Mouse (Mus musculus) forebrain, embryonic 10.5 days (tissue): ENCODE data around the gene Zfp428. TPM values are rescaled to one million over a fixed set of nuclear protein-coding genes. Genes with fewer than 3 reads are reported as not detected.
"Not testable (repeated sequence)": the region's sequence is repeated elsewhere in the genome, so short reads cannot be mapped to it uniquely, and the experiment has no call there.

Experiments used
- DNase-seq: peaks from one replicate; pipeline ENCODE4 v3.0.0-alpha.2; 2017; ENCODE audit warnings: low spot score; ENCODE audit errors: extremely low spot score
- H3K27ac ChIP-seq: fragments of 300-500 bp; sonication (generic); 2 replicates; pipeline ENCODE4 v1.5.1; 2016; ENCODE audit warnings: mild to moderate bottlenecking
- H3K27me3 ChIP-seq: fragments of 300-500 bp; sonication (generic); 2 replicates; pipeline ENCODE4 v1.6.1; 2016; ENCODE audit warnings: mild to moderate bottlenecking; ENCODE audit not compliant: poor library complexity, severe bottlenecking
- H3K36me3 ChIP-seq: fragments of 300-500 bp; sonication (generic); replicated peaks from 2 replicates; pipeline ENCODE4 v1.6.1; 2016; ENCODE audit warnings: mild to moderate bottlenecking, moderate library complexity
- H3K4me1 ChIP-seq: fragments of 300-500 bp; sonication (generic); 2 replicates; pipeline ENCODE4 v1.6.1; 2016
- H3K4me3 ChIP-seq: fragments of 300-500 bp; sonication (generic); 2 replicates; pipeline ENCODE4 v1.5.1; 2016; ENCODE audit warnings: mild to moderate bottlenecking, moderate library complexity
- H3K9me3 ChIP-seq: fragments of 300-500 bp; sonication (generic); 2 replicates; pipeline ENCODE4 v1.6.1; 2016; ENCODE audit warnings: mild to moderate bottlenecking, moderate library complexity
- WGBS: fragments of 180-500 bp; shearing (Covaris S2); methylation state at CpG from one replicate; pipeline ENCODE4 v1.1.7; 2016; 5-methylcytosine and 5-hydroxymethylcytosine counted together
- polyA plus RNA-seq: library from polyadenylated mRNA; unstranded; fragments of >200 nt; fragmentation: Nextera tagmentation; extraction: Ambion mirVana; gene quantifications from 2 replicates; pipeline ENCODE4 v1.2.1, GENCODE M21; 2016

The Zfp428 gene
- polyA plus RNA-seq, 1 experiment from 2014 or later: 113 TPM

DNA sequence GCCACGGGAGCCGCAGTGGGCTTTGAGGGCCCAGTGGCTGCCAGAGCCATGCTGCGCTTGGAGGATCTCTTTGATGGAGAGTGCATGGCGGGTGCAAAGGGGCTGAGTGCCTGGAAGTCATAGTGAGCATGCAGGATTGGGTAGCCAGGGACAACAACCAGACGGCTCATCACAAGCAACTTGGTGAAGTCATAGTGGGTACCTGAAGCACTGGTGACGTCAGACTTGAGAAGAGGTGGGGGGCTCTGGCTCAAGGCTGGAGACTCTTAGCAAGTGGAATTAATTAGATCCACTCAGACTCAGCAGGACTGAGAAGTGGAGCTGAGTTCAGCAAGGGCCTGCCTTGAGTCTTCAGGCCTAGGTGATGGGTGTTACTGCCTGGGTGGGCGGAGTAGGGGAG is 5.5 kb downstream of the Zfp428 start, which contains the start of gene AC161166.1:
Gene AC161166.1 (minus strand): TSS at position 101 of the 400 bp plus-strand sequence.
- no peak within 1 kb of the TSS for H3K4me3 ChIP-seq
- H3K27me3 ChIP-seq: no peaks in the 10 kb centered on the region
- H3K36me3 ChIP-seq: peaks cover 74% of the 10 kb centered on the region
- H3K27ac ChIP-seq: no peak within 1 kb of the TSS
- 90% methylated on average over 7 of the region's 7 CpGs for WGBS
- peaks cover 19% of the 10 kb centered on the region for H3K4me1 ChIP-seq
- no peaks in the 10 kb centered on the region for H3K9me3 ChIP-seq
- no peak for DNase-seq

DNA sequence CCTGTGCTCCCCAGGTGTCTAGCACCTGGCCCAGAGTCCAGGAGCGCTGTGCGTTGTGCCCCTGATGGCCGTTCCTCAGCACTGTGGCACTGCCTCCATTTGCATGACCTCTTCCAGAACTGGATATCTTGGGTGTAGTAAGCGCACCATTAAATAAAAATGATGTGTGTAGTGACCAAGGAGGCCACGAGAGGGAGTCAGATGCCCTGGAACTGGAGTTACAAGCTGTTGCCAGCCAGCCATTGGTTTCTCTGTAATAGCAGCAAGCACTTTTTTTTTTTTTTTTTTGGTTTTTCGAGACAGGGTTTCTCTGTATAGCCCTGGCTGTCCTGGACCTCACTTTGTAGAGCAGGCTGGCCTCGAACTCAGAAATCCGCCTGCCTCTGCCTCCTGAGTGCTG is 9.5 kb downstream of the Zfp428 start:
- whole genome bisulfite sequencing: 65% methylated on average over 8 of the region's 8 CpGs
- not testable (repeated sequence) for DNase-seq, H3K9me3 ChIP-seq, H3K27ac ChIP-seq, H3K27me3 ChIP-seq, H3K4me3 ChIP-seq, H3K4me1 ChIP-seq
- peaks cover 77% of the 10 kb centered on the region for H3K36me3 ChIP-seq

DNA sequence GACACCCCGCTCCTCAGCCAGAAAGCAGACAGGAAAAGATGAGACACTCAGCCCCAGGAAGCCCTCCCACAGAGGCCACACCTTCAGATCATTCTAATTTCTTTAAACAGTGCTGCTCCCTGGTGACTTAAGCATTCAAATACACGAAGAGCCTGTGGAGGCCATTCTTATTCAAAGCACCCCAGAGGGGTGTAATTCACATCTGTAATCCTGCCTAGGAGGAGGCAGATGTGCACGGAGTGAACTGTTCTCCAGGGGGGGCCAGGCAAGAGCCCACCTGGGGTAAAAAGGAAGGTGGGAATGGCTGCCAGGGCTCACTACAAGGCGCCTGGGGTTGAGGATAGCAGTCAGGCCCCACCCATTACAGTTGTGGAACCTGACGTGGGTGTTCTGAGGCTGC is 10.3 kb downstream of the Zfp428 start:
- Histone ChIP-seq H3K27me3 (no peaks in the 10 kb centered on the region), H3K27ac (no peak overlapping the region), H3K9me3 (no peaks in the 10 kb centered on the region), H3K4me1 (0 out of 2 replicates have a peak, but pooled peaks cover 4% of the 10 kb centered on the region), H3K36me3 (peaks cover 69% of the 10 kb centered on the region), H3K4me3 (no peak overlapping the region)
- DNase-seq: no peak
- 31% methylated on average over 5 of the region's 5 CpGs for WGBS

DNA sequence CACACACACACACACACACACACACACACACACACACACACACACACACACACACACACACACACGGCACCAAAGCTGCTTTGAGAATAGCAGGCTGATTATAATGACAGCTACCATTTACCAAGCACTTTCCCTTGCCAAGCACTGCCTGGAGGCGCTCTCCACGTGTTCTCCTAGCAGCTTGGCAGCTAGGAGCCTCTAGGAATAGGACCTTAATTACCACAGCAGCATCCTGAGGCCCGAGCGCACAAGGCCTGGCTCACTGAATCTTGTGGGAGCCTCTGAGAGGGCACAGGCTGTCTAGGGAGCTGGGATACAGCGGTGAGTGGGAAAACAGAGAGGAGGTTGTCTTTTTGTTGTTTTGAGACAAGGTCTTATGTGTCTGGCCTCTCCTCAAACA is 10.8 kb downstream of the Zfp428 start:
- Histone ChIP-seq H3K27ac (no peak overlapping the region), H3K36me3 (peaks cover 64% of the 10 kb centered on the region), H3K4me3 (no peak overlapping the region), H3K27me3 (no peaks in the 10 kb centered on the region), H3K4me1 (0 out of 2 replicates have a peak, but pooled peaks cover 4% of the 10 kb centered on the region), H3K9me3 (no peaks in the 10 kb centered on the region)
- 60% methylated on average over 6 of the region's 6 CpGs for WGBS
- DNase-seq: no peak

DNA sequence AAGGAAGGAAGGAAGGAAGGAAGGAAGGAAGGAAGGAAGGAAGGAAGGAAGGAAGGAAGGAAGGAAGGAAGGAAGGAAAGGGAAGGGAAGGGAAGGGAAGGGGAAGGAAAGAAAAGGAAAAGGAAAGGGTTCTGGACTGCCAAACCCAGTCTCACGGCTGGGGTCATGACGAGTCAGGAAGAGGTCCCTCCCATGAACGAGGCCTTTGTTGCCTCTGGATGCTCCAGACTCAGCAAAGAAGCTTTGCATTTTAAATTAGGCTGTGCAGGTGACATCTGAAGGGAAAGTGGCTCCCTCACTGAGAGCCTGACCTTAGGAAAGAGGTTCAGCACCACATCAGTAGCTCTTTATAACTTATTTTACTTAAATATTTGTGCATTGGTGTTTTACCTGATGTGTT is 12.3 kb downstream of the Zfp428 start:
- no peaks in the 10 kb centered on the region for H3K27me3 ChIP-seq
- DNase-seq: no peak
- H3K9me3 ChIP-seq: no peaks in the 10 kb centered on the region
- WGBS: 27% methylated on average over 3 of the region's 3 CpGs
- H3K4me3 ChIP-seq: no peak overlapping the region
- no peak overlapping the region for H3K27ac ChIP-seq
- H3K36me3 ChIP-seq: peaks cover 49% of the 10 kb centered on the region
- H3K4me1 ChIP-seq: 0 out of 2 replicates have a peak, but pooled peaks cover 4% of the 10 kb centered on the region

DNA sequence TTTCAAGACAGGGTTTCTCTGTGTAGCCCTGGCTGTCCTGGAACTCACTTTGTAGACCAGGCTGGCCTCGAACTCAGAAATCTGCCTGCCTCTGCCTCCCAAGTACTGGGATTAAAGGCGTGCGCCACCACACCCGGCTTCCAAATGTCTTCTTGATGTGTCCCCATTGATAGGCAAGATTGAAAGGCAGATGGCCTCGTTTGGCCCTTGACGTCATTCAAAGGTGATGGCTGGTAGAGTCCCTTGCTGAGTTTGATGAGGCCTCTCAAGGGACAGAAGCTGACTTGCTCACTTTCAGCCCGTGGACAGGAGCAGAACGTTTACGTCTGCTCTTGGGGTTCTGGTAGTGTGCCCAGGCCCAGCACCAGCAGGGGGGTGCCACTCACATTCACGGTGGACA is 13.2 kb downstream of the Zfp428 start:
- not testable (repeated sequence) for H3K27ac ChIP-seq, H3K4me3 ChIP-seq, H3K27me3 ChIP-seq, DNase-seq, H3K4me1 ChIP-seq, H3K9me3 ChIP-seq
- H3K36me3 ChIP-seq: peaks cover 40% of the 10 kb centered on the region
- WGBS: 91% methylated on average over 10 of the region's 10 CpGs

DNA sequence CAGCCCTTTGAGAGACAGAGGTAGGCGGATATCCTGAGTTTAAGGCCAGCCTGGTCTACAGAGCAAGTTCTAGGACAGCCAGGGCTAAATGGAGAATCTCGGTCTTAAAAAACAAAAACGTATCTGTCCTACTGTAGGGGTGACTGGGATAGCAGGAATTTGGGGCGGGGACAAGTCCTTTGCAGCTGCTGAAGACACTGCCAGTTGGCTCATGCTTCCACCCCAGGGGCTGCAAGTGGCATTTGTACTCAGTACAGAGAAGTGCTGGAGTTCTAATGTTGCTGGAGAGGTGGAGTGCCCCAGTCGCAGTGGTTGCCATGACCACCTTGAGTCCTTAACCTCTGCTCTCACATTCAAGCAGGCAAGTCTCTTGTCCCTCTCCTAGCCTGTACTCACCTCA is 16.0 kb downstream of the Zfp428 start:
- peaks cover 14% of the 10 kb centered on the region for H3K36me3 ChIP-seq
- H3K9me3 ChIP-seq: no peaks in the 10 kb centered on the region; the same call in 1 of the 2 replicates
- no peak for DNase-seq
- H3K4me3 ChIP-seq: no peak overlapping the region
- WGBS: 71% methylated on average over 5 of the region's 5 CpGs
- H3K4me1 ChIP-seq: no peaks in the 10 kb centered on the region
- no peaks in the 10 kb centered on the region for H3K27me3 ChIP-seq
- no peak overlapping the region for H3K27ac ChIP-seq

DNA sequence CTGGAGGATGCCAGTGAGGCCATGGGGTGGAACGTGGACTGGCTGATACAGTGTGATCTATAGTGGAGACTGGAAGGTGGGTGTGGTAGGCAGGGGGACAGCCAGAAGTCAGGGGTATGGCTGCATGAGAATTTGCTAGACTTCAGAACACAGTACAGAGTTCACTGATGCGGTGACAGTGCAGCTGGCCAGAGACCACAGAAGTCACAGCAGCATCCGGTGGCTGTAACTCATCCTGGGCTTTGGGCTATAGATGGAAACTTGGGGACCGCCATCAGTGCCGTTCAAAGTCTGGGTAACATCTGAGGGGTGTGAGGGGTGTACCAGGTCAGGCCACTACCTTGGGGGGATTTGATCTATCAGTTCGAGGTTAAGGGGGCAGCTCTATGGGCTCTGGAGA is 16.9 kb downstream of the Zfp428 start:
- Histone ChIP-seq H3K27me3 (no peaks in the 10 kb centered on the region), H3K4me3 (no peak overlapping the region), H3K27ac (no peak overlapping the region), H3K36me3 (peaks cover 5% of the 10 kb centered on the region), H3K9me3 (no peaks in the 10 kb centered on the region; the same call in 1 of the 2 replicates), H3K4me1 (no peaks in the 10 kb centered on the region)
- 89% methylated on average over 6 of the region's 6 CpGs for WGBS
- DNase-seq: no peak

DNA sequence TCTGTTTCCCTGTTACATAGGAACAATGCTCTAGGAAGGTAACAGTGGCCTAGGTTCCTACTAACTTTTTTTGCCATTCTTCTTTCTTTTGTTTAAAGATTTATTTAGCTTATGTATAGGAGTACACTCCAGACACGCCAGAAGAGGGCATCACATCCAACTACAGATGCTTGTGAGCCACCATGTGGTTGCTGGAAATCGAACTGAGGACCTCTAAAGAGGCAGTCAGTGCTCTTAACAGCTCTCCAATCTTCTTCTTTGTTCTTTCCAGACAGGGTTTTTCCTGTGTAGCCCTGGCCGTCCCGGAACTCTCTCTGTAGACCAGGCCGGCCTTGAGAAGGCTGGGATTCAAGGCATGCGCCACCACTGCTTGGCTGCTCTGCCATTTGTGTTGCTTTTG is 18.2 kb downstream of the Zfp428 start:
- WGBS: 84% methylated on average over 6 of the region's 6 CpGs
- Histone ChIP-seq H3K9me3 (no peaks in the 10 kb centered on the region; the same call in 1 of the 2 replicates), H3K36me3 (no peaks in the 10 kb centered on the region), H3K4me1 (peaks cover 9% of the 10 kb centered on the region), H3K27me3 (no peaks in the 10 kb centered on the region), H3K4me3 (no peak overlapping the region), H3K27ac (no peak overlapping the region)
- no peak for DNase-seq

DNA sequence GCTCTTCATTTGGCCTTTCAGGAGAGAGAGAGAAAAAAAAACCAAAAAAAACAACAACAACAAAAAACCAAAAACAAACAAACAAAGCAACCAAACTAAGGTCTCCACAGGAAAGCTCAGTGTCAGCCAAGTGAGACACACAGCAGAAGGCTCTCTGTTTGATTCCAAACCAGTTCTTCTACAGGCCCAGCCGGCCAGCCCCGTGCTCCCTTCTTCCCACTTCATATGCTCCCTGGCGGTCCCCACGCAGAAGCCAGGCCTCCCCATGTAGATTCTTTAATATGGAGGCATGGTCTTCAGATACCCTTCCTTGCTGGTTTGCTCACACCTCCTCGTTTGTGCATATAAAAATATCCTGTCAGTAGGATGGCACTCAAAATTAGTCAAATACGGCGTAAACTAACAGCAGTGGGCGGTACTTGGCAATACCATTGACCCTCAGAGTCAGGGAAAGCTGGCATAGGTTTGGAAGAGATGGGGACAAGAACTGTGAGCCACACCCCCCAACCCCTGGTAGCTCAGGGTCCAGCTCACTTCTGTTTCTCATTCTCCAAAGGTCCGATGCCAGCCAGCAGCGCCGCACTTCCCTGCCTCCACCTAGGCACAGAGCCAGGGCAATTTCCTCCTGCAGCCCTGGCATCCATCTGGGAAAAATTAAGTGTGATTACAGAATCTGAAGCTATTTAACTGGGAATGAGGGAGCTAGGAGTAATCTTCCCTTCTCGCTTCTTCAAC is 19.0 kb downstream of the Zfp428 start:
- no peak overlapping the region for H3K4me3 ChIP-seq
- H3K9me3 ChIP-seq: no peaks in the 10 kb centered on the region; the same call in 1 of the 2 replicates
- no peaks in the 10 kb centered on the region for H3K27me3 ChIP-seq
- no peak overlapping the region for H3K27ac ChIP-seq
- peaks cover 11% of the 10 kb centered on the region for H3K4me1 ChIP-seq
- no peak for DNase-seq
- 91% methylated on average over 12 of the region's 12 CpGs for WGBS
- H3K36me3 ChIP-seq: no peaks in the 10 kb centered on the region

DNA sequence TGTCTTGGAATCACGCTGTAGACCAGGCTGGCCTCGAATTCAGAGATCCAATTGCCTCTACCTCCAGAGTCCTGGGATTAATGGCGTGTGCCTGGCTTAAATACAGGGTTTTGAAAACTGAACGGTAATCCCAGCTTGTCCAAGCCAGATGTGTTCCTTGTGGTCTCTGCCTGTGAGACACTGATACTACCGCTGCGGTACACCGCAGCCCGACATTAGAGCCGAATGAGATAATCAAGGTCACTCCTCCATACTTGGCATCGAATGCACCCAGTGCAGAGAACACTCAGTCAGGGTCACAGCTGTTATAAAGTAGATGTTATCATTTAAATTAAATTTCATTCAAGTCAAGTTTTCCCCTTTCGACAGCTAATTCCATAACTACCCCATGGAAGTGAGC is 22.1 kb downstream of the Zfp428 start:
- no peak for DNase-seq
- peaks cover 10% of the 10 kb centered on the region for H3K36me3 ChIP-seq
- no peak overlapping the region for H3K4me3 ChIP-seq
- no peaks in the 10 kb centered on the region; the same call in 1 of the 2 replicates for H3K9me3 ChIP-seq
- H3K4me1 ChIP-seq: peaks cover 36% of the 10 kb centered on the region
- peaks cover 22% of the 10 kb centered on the region for H3K27me3 ChIP-seq
- H3K27ac ChIP-seq: no peak overlapping the region
- 93% methylated on average over 11 of the region's 11 CpGs for WGBS

DNA sequence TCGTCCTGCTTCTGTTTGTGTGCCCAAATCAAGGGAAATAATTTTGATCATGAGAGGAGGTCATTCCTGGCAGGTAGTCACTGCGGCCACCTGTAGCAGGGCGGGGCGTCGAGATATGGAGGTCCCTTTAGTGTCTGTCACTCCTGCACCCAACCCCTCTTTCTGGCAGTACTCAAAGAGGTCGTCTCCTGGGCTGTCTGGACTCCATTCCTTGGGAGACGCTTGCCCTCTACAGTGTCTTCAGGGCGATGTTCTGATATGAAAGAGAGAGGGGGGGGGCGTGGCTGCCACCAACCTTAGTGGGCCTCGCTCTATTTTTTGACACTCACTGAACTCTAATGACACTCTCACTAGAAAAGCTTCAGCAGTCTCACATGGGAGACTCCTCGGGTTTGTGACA is 22.8 kb downstream of the Zfp428 start:
- H3K27ac ChIP-seq: peak overlapping the region; percentile 89
- peaks cover 29% of the 10 kb centered on the region for H3K27me3 ChIP-seq
- no peaks in the 10 kb centered on the region; the same call in 1 of the 2 replicates for H3K9me3 ChIP-seq
- DNase-seq: no peak
- peaks cover 18% of the 10 kb centered on the region for H3K36me3 ChIP-seq
- H3K4me1 ChIP-seq: peaks cover 42% of the 10 kb centered on the region
- WGBS: 65% methylated on average over 11 of the region's 11 CpGs
- H3K4me3 ChIP-seq: peak overlapping the region; percentile 62

DNA sequence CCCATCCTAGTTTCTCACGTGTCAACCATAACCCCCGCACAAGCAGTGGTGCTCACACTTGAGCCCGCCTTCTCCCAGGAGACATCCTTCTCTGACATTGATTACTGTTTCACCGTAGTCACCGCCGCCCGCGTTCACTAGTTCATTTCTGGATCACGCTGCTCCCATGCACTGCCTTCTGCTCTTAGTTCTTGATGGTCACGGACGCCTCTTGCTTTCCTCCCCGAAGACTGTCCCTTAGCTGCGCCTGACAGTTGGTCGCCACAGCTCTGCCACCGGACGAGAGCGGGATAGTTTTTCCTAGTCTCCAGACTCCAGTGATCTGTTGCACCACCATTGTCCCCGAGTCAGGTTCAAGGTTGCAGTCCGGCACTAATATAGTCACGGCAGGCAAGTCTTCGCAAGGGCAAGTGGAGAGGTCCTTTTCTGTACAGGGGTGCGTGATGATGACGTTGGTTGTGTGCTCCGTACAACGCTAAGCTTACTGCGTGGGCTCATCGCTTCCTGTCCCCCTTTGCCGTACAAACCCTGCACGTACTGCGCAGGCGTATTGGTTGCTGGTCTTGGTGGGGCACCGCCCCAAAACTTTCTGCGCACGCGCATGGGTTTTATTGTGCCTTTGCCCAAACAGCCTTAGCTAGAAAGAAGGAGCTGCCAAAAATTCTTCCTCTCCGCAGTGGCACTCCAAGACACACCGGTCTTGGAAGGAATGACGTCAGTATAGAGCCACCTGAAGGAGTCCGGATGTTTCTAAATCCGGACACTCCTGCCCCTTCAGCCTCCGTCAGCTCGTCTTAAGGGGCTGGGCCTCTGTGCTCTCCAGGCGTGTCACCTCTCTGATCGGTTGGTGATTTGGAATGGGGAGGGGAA is 23.5 kb downstream of the Zfp428 start, which contains the start of gene Irgq:
Gene Irgq (plus strand): TSS at position 628 of the 870 bp plus-strand sequence.
- H3K4me3 ChIP-seq: peak within 1 kb of the TSS; percentile 62
- H3K27me3 ChIP-seq: peaks cover 36% of the 10 kb centered on the region
- H3K27ac ChIP-seq: peak within 1 kb of the TSS; percentile 89
- H3K9me3 ChIP-seq: no peaks in the 10 kb centered on the region; the same call in 1 of the 2 replicates
- WGBS: 1% methylated on average over 44 of the region's 44 CpGs
- peak; percentile 97 for DNase-seq
- peaks cover 24% of the 10 kb centered on the region for H3K36me3 ChIP-seq
- H3K4me1 ChIP-seq: peaks cover 42% of the 10 kb centered on the region
